Mouse (Mus musculus) ES-E14 (cell line): ENCODE data around the gene Esr2.

Source experiments
- CHD2 ChIP-seq: IDR thresholded peaks from 2 replicates; pipeline ENCODE4 v1.6.1; 2014; ENCODE audit warnings: mild to moderate bottlenecking, low read depth, low read length, inconsistent platforms
- HCFC1 ChIP-seq: IDR thresholded peaks from 2 replicates; pipeline ENCODE4 v1.6.1; 2012; ENCODE audit warnings: low read length, inconsistent platforms, borderline replicate concordance; ENCODE audit not compliant: insufficient read depth
- MAFK ChIP-seq: IDR thresholded peaks from 2 replicates; pipeline ENCODE4 v1.6.1; 2014; ENCODE audit warnings: mild to moderate bottlenecking, low read depth, low read length, inconsistent platforms; ENCODE audit not compliant: insufficient read depth
- ZC3H11A ChIP-seq: IDR thresholded peaks from 2 replicates; pipeline ENCODE4 v1.6.1; 2012; ENCODE audit warnings: low read depth, mild to moderate bottlenecking, inconsistent platforms, low read length, borderline replicate concordance

- TF ChIP-seq CHD2 (no peak), MAFK (no peak), HCFC1 (no peak), ZC3H11A (no peak)
Measured at GRCm38 (mm10) chr12:76111046-76111445, 66.0 kb downstream of the Esr2 start.
